Mouse (Mus musculus) kidney, adult 2 months (tissue): ENCODE measurements at regions not wholly inside any gene's neighbourhood (a gene's known extent, or its start where the extent isn't known, plus 50 kb on each side); places are given as distances from the start of the nearest gene placed in this dataset.

Experiments used
- DNase-seq: peaks from one replicate; pipeline ENCODE4 v3.0.0; 2021
- H3K27ac ChIP-seq: fragments of 200-500 bp; 2 replicates; pipeline ENCODE4 v1.5.1; 2012; ENCODE audit warnings: low read depth, low read length, control low read depth, inconsistent platforms; ENCODE audit not compliant: insufficient read depth
- H3K27me3 ChIP-seq: fragments of 200-500 bp; replicated peaks from 2 replicates; pipeline ENCODE4 v1.6.1; 2012; ENCODE audit warnings: mild to moderate bottlenecking, moderate library complexity, low read length, inconsistent platforms; ENCODE audit not compliant: control insufficient read depth, insufficient read depth
- H3K36me3 ChIP-seq: fragments of 200-500 bp; 2 replicates; pipeline ENCODE4 v1.6.1; 2012; ENCODE audit warnings: mild to moderate bottlenecking, moderate library complexity, low read length, inconsistent platforms; ENCODE audit not compliant: control insufficient read depth, insufficient read depth
- H3K4me1 ChIP-seq: fragments of 200-500 bp; 2 replicates; pipeline ENCODE4 v1.6.1; 2011; ENCODE audit warnings: low read length; ENCODE audit not compliant: control insufficient read depth, insufficient read depth
- H3K4me3 ChIP-seq: fragments of 200-500 bp; 2 replicates; pipeline ENCODE4 v1.5.1; 2011; ENCODE audit warnings: mild to moderate bottlenecking, low read depth, low read length, control low read depth; ENCODE audit not compliant: insufficient read depth
- CTCF ChIP-seq: fragments of 200-500 bp; conservative IDR thresholded peaks from 2 replicates; pipeline ENCODE4 v1.5.1; 2011; ENCODE audit warnings: low read depth, mild to moderate bottlenecking, control low read depth, low read length, moderate library complexity, mixed read lengths; ENCODE audit not compliant: insufficient read depth, insufficient read length
- POLR2A ChIP-seq: fragments of 200-500 bp; IDR thresholded peaks from one replicate; pipeline ENCODE4 v1.6.1; 2011; ENCODE audit warnings: low read depth, low read length, control low read depth
- WGBS: fragments of 180-500 bp; shearing (Covaris S2); methylation state at CpG from one replicate; pipeline ENCODE4 v1.1.7; 2018; 5-methylcytosine and 5-hydroxymethylcytosine counted together

DNA sequence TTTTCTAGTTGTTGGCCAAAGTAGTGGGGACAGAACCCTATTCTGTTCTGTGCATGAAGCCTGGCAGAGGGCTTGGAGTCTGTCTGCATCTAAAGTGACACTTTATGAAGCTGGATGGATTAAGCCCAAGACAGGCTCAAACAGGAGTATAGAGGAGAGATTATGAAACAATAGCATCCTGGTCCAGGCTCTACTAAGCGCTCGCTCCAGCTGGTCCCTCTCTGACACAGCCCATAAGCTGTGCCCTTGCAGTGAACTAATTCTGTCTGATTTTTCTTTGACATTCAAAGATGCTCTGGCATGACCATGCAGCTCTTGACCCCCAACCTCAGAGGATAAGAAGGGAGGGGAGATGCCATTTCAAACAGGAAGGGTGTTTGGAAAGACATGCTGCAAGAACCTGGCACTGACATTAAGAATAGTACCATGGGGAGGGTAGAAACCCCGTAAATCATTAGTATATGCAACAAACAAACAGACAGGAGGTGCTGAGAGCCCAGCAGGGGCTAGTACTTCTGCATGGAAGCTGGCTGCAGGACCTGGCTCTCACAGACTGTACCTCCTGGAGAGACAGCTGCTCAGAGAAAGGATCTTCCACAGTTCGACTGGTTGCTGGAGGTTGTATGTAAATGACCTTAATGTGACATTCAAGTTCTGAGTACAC is 556.8 kb downstream of the Tmem132b start:
- no peaks in the 10 kb centered on the region; the same call in 1 of the 2 replicates for H3K27me3 ChIP-seq
- no peak for DNase-seq
- H3K27ac ChIP-seq: no peak overlapping the region
- WGBS: 70% methylated on average over 4 of the region's 4 CpGs
- no peaks in the 10 kb centered on the region for H3K36me3 ChIP-seq
- no peak for TF ChIP-seq POLR2A
- no peak for TF ChIP-seq CTCF
- H3K4me1 ChIP-seq: no peaks in the 10 kb centered on the region
- H3K4me3 ChIP-seq: no peak overlapping the region

DNA sequence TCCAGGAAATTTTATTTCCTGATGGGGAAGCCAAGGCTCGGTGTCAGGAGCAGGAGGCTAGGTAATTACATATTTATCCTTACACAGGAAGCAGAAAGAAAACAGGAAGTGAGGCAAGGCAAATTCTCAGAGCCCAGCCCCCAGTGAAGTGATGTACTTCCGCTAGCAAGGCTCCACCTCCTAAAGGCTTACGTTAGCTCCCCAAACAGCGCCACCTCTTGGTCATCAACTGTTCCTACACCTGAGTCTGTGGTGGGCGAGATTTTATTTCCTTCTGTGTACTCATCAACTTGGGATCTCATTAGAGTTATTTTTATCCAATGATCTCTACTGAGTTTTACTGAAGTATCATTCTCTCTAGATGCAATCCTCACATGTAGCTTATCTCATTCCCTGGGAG is 561.6 kb downstream of the Tmem132b start:
- DNase-seq: no peak
- H3K4me1 ChIP-seq: no peaks in the 10 kb centered on the region
- WGBS: 80% methylated on average over 5 of the region's 5 CpGs
- no peaks in the 10 kb centered on the region for H3K36me3 ChIP-seq
- TF ChIP-seq POLR2A (no peak), CTCF (no peak)
- H3K27me3 ChIP-seq: no peaks in the 10 kb centered on the region
- no peak overlapping the region for H3K4me3 ChIP-seq
- no peak overlapping the region for H3K27ac ChIP-seq

DNA sequence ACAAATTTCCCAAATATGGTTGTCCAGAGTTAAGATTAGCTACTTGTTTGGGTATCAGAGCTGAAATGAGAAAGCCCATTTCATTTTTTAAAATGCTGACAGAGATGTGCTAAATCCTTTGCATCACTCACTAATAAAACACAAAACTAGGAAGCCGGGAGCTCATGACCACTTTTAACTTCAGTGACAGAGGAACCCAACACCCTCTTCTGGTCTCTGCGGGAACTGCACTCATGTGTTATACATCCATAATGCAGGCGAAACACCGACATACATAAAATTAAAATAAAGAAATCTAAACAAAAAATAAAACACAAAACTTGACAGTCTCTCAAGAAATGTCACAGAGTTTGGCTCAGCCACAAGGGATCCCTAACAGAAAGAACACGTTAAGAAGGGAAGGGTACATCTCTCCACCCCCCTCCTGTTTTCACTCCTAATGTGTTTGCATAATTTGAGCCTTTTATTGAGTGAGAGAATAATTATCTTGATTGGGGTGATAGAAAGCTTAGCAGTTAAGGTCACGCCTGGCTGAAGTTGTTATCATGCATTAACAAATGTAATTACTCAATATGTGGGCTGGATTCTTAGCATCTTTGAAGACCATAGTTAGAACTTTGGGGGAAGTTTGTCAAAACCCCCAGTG is 565.2 kb downstream of the Tmem132b start:
- H3K4me3 ChIP-seq: no peak overlapping the region
- H3K27me3 ChIP-seq: no peaks in the 10 kb centered on the region
- H3K36me3 ChIP-seq: no peaks in the 10 kb centered on the region
- no peak overlapping the region for H3K27ac ChIP-seq
- TF ChIP-seq CTCF: no peak
- TF ChIP-seq POLR2A: no peak
- H3K4me1 ChIP-seq: no peaks in the 10 kb centered on the region
- WGBS: 78% methylated on average over 6 of the region's 6 CpGs
- no peak for DNase-seq

DNA sequence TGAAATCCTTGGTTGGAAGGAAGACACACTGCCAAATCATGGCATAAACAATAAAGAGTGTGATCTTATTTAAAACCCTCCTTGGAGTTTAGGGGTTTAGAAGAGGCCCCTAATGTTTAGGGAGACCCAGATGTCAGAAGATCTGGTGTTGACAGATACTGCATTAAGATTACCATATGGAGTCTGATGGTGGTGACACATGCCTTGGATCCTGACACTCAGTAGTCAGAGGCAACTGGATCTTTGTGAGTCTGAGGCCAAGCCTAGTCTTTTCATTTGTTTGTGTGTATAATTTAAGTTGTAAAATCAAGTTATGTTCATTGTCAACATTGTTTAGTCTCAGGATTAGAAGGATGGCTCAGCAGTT is 565.7 kb downstream of the Tmem132b start:
- no peak for DNase-seq
- Histone ChIP-seq H3K4me1 (no peaks in the 10 kb centered on the region), H3K27me3 (no peaks in the 10 kb centered on the region), H3K27ac (no peak overlapping the region), H3K4me3 (no peak overlapping the region), H3K36me3 (no peaks in the 10 kb centered on the region)
- no peak for TF ChIP-seq POLR2A
- TF ChIP-seq CTCF: no peak

- H3K36me3 ChIP-seq: no peaks in the 10 kb centered on the region
- H3K27ac ChIP-seq: no peak overlapping the region
- H3K4me3 ChIP-seq: no peak overlapping the region
- no peak for TF ChIP-seq CTCF
- no peak for TF ChIP-seq POLR2A
- no peaks in the 10 kb centered on the region for H3K4me1 ChIP-seq
- no peaks in the 10 kb centered on the region for H3K27me3 ChIP-seq
- 83% methylated on average over 7 of the region's 7 CpGs for WGBS
- no peak for DNase-seq
These were observed 566.9 kb downstream of the Tmem132b start for GRCm38 (mm10) chr5:126098433-126098832.

DNA sequence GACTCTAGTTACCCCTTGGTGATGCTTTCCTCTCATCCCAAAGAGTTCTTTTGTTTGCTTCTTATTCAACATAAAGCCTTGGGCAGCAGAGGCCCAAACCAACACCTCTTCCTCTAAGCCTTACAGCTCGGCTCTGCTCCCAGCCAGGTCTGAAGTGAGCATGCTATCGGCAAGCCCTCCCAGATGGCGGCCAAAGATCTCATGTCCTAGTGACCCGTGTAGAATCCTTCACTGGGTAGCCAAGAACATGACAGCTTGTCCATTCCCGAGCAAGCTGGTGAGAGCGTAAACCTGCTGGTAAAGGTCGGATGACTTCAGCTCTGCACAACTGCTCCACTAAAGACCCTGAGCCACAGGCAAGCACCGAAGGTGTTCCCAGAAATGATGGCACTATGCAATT is 568.4 kb downstream of the Tmem132b start:
- no peak for DNase-seq
- 80% methylated on average over 8 of the region's 8 CpGs for WGBS
- no peak for TF ChIP-seq CTCF
- no peak for TF ChIP-seq POLR2A

DNA sequence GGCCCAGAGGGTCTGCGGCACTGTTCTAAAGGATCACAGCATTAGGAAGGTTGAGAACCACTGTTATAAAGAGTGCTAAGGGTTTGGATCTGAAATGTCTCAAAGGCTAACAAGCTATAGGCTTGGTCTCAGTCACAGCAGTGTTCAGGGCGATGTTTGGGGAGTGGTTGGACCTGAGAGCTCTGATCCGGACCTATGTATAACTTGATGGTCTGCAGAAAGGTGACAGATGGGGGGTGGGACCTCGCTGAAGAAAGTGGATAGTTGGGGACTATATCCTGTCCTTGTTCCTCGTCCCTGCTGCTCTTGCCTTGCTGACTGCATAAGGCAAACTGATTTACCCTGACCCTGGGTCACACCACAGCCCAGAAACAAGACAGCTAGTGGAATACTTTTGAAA is 572.9 kb downstream of the Tmem132b start:
- H3K4me3 ChIP-seq: no peak overlapping the region
- TF ChIP-seq CTCF (no peak), POLR2A (no peak)
- H3K27ac ChIP-seq: no peak overlapping the region
- H3K27me3 ChIP-seq: no peaks in the 10 kb centered on the region
- no peaks in the 10 kb centered on the region for H3K36me3 ChIP-seq
- WGBS: 70% methylated on average over 5 of the region's 5 CpGs
- no peaks in the 10 kb centered on the region for H3K4me1 ChIP-seq
- DNase-seq: no peak

More for the DNA sequence above, 568.4 kb downstream of the Tmem132b start:
- no peaks in the 10 kb centered on the region for H3K4me1 ChIP-seq
- H3K4me3 ChIP-seq: no peak overlapping the region
- no peak overlapping the region for H3K27ac ChIP-seq
- H3K36me3 ChIP-seq: no peaks in the 10 kb centered on the region
- no peaks in the 10 kb centered on the region for H3K27me3 ChIP-seq
